Mouse (Mus musculus) liver, embryonic 13.5 days (tissue): ENCODE measurements at regions not wholly inside any gene's neighbourhood (a gene's known extent, or its start where the extent isn't known, plus 50 kb on each side); places are given as distances from the start of the nearest gene placed in this dataset.

Experiments
- ATAC-seq: fragments of 200-750 bp; cut with Nextera tagmentation; 2 replicates; pipeline ENCODE4 v1.8.0; 2017; ENCODE audit warnings: low read depth, mild to moderate bottlenecking, moderate number of reproducible peaks, moderate library complexity
- DNase-seq: peaks from one replicate; pipeline ENCODE4 v3.0.0; 2022
- H3K27ac ChIP-seq: fragments of 300-500 bp; sonication (generic); 2 replicates; pipeline ENCODE4 v1.5.1; 2015; ENCODE audit warnings: moderate library complexity, mild to moderate bottlenecking, inconsistent platforms
- H3K27me3 ChIP-seq: fragments of 300-500 bp; sonication (generic); 2 replicates; pipeline ENCODE4 v1.6.1; 2015; ENCODE audit warnings: mild to moderate bottlenecking, inconsistent platforms
- H3K36me3 ChIP-seq: fragments of 300-500 bp; sonication (generic); 2 replicates; pipeline ENCODE4 v1.6.1; 2015; ENCODE audit warnings: mild to moderate bottlenecking, inconsistent platforms
- H3K4me1 ChIP-seq: fragments of 300-500 bp; sonication (generic); replicated peaks from 2 replicates; pipeline ENCODE4 v1.6.1; 2015; ENCODE audit warnings: inconsistent platforms
- H3K4me2 ChIP-seq: fragments of 300-500 bp; sonication (generic); 2 replicates; pipeline ENCODE4 v1.6.1; 2015; ENCODE audit warnings: inconsistent platforms, mild to moderate bottlenecking, moderate library complexity
- H3K4me3 ChIP-seq: fragments of 300-500 bp; sonication (generic); replicated peaks from 2 replicates; pipeline ENCODE4 v1.5.1; 2015; ENCODE audit warnings: mild to moderate bottlenecking, inconsistent platforms
- H3K9ac ChIP-seq: fragments of 300-500 bp; sonication (generic); 2 replicates; pipeline ENCODE4 v1.6.1; 2015; ENCODE audit warnings: mild to moderate bottlenecking, inconsistent platforms
- H3K9me3 ChIP-seq: fragments of 300-500 bp; sonication (generic); replicated peaks from 2 replicates; pipeline ENCODE4 v1.6.1; 2016; ENCODE audit warnings: inconsistent platforms
- whole genome bisulfite sequencing: fragments of 180-500 bp; shearing (Covaris S2); methylation state at CpG from one replicate; pipeline ENCODE4 v1.1.7; 2015; ENCODE audit not compliant: insufficient replicate concordance; 5-methylcytosine and 5-hydroxymethylcytosine counted together

DNA sequence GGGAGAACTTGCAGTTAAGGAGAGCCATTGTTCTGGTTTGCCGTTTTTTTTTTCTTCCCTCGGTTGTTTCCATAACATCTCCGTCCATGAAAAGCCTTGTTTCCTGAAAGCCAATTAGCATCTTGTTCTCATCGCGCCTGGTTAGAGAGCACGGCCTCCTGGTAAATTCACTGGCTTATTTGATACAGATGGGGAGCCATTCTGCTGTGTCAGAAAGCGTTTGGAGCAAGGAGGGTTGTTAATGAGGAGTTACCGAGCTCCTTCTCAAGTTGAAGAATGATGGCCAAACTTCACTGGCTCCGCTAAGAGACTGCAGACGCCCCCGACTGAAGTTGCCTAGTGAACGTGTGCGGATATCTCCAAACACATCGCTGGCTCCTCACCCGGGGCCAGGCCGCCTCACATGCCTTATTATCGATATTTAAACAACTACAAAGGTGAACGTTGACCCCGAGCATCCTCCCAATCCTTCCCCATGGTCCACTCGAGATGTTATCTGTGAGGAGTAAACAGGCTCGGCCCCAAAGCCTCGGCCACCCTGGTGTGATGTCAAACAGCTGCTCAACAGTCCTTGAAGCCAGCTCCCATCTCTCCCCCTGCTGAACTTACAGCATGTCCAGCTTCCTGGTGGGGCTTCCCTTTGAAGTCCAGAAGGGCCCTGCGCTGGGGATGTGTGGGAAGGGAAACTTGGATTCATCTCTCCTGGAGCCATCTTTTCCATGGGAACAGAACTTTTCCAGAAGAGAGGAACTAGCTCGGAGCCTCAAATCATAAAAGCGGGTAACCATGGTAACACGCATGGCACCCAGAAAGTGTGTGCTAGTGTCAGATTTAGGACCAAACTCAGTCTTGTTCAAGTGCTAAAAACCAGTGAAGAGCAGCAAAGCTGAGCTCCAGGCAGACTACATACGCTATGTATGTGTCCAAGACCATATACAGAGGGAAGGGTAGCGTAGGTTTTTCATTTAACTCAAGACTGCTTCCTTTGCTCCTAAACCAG is 190.0 kb upstream of the Tbx3 start:
- DNase-seq (no peak), ATAC-seq (no peak)
- Histone ChIP-seq H3K36me3 (no peaks in the 10 kb centered on the region), H3K27ac (no peak overlapping the region), H3K27me3 (no peaks in the 10 kb centered on the region), H3K4me1 (peaks cover 8% of the 10 kb centered on the region), H3K4me3 (no peak overlapping the region), H3K9ac (no peak overlapping the region), H3K4me2 (no peak overlapping the region), H3K9me3 (no peaks in the 10 kb centered on the region)
- WGBS: 41% methylated on average over 28 of the region's 28 CpGs

DNA sequence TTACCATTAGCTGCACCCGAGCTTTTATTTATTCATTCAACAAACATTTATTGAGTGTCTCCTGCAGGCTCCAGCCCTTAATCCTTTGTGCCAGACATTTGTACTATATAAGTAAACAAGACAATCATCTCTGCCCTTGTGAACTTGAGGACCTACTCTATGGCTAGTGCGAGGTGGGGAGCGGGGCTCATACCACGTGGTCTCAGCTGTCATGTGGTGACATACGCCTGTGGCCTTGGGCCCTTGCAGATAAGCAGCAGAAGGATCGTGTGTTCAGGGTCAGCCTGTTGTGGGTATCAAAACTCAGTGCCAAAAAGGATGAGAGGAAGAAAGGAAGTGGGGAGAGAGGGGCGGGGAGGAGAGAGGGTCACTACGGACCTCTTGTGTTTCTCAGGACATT is 186.8 kb upstream of the Tbx3 start:
- H3K27ac ChIP-seq: no peak overlapping the region
- no peak for DNase-seq
- no peak for ATAC-seq
- WGBS: 30% methylated on average over 8 of the region's 8 CpGs
- H3K4me3 ChIP-seq: no peak overlapping the region
- H3K9ac ChIP-seq: no peak overlapping the region
- no peaks in the 10 kb centered on the region for H3K27me3 ChIP-seq
- H3K9me3 ChIP-seq: no peaks in the 10 kb centered on the region
- H3K36me3 ChIP-seq: no peaks in the 10 kb centered on the region
- peaks cover 8% of the 10 kb centered on the region for H3K4me1 ChIP-seq
- no peak overlapping the region for H3K4me2 ChIP-seq

DNA sequence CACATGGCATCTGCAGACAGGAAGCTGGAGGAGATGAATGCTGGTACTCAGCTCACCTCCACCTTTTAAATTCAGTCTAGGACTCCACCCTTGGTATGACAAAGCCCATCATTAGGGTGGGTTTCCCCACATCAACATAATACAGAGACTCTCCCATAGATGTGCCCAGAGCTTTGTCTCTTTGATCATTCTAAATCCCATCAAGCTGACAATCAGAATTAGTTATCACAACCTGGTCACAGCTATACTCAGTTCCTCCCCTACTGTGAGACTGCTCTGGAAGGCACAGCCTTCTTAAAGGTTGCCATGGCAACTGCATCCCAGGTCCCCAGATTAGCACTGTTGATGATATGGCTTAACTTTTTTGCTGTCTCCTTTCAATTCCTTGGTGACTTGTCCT is 184.3 kb upstream of the Tbx3 start:
- no peaks in the 10 kb centered on the region for H3K36me3 ChIP-seq
- no peaks in the 10 kb centered on the region for H3K4me1 ChIP-seq
- no peak overlapping the region for H3K4me2 ChIP-seq
- DNase-seq: no peak
- no peaks in the 10 kb centered on the region for H3K27me3 ChIP-seq
- no peak overlapping the region for H3K27ac ChIP-seq
- no peak for ATAC-seq
- no peak overlapping the region for H3K9ac ChIP-seq
- no peak overlapping the region for H3K4me3 ChIP-seq
- H3K9me3 ChIP-seq: no peaks in the 10 kb centered on the region

DNA sequence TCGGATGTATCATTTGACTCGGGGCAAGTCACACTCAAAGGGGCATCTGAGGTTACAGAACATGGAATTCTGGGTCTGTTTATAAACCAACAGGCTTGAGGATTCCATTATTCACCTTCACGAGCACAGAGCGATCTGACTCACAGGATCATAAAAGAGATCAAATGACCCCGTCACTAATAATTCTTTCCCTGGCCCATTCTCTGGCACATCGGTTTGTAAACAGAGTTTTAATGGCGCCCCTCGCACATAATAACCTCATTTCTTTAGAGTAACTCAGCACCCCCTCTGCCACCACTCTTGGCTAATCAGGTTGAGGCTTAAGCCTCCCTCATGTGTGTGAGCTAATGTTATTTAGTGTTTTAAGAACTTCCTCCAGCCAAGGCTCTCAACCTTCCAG is 183.3 kb upstream of the Tbx3 start:
- Histone ChIP-seq H3K27me3 (0 out of 2 replicates have a peak, but pooled peaks cover 3% of the 10 kb centered on the region), H3K4me1 (no peaks in the 10 kb centered on the region), H3K9me3 (no peaks in the 10 kb centered on the region), H3K4me3 (no peak overlapping the region), H3K4me2 (no peak overlapping the region), H3K36me3 (no peaks in the 10 kb centered on the region), H3K27ac (no peak overlapping the region), H3K9ac (no peak overlapping the region)
- ATAC-seq (no peak), DNase-seq (no peak)
- 69% methylated on average over 8 of the region's 8 CpGs for WGBS

DNA sequence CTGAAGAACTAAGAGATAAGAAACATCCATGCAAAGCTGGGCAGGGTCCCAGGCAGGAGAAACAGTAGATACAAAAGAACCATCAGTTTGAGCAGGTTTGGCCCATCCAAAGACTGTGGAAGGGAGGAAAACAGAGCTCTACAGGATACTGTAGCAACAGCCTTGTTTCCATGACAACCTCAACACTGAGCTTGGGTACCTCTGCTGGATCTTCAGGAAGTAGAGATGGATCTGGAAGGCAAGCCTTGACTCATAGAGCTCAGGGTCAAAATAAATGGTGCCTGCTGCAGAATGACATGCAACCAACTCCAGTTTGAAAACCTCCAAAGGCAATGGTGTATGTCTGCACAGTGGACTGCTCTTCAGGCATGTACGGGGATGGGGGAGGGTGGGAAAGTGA is 173.0 kb upstream of the Tbx3 start:
- Histone ChIP-seq H3K9ac (no peak overlapping the region), H3K9me3 (no peaks in the 10 kb centered on the region), H3K27ac (no peak overlapping the region), H3K4me2 (no peak overlapping the region), H3K4me3 (no peak overlapping the region), H3K4me1 (peaks cover 8% of the 10 kb centered on the region; the same call in 1 of the 2 replicates), H3K36me3 (no peaks in the 10 kb centered on the region), H3K27me3 (no peaks in the 10 kb centered on the region)
- ATAC-seq (no peak), DNase-seq (no peak)
- WGBS: 67% methylated on average over 1 of the region's 1 CpGs

DNA sequence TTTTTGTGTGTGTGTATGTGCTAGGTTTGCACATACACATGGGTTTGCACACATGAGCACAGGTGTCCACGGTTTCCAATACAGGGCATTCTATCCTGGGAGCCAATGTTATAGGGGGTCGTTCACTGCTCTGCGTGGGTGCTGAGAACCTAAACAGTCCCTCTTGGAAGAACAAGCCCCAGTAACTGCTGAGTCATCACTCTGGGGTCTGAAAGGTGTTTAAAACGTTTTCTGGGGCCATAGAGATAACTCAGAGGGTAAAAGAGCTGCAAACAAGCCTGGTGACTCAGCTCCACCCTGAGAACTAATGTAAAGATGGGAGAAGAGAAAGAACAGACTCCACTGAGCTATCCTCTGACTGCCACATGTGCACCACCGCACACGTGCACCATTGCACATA is 172.0 kb upstream of the Tbx3 start:
- WGBS: 44% methylated on average over 6 of the region's 6 CpGs
- H3K4me2 ChIP-seq: no peak overlapping the region
- no peak overlapping the region for H3K27ac ChIP-seq
- no peak overlapping the region for H3K4me3 ChIP-seq
- H3K9me3 ChIP-seq: no peaks in the 10 kb centered on the region
- H3K4me1 ChIP-seq: peaks cover 8% of the 10 kb centered on the region; the same call in 1 of the 2 replicates
- DNase-seq (peak; percentile 21), ATAC-seq (0 out of 2 replicates have a peak, but pooled peaks have one; percentile 43)
- no peaks in the 10 kb centered on the region for H3K27me3 ChIP-seq
- no peaks in the 10 kb centered on the region for H3K36me3 ChIP-seq
- no peak overlapping the region for H3K9ac ChIP-seq

DNA sequence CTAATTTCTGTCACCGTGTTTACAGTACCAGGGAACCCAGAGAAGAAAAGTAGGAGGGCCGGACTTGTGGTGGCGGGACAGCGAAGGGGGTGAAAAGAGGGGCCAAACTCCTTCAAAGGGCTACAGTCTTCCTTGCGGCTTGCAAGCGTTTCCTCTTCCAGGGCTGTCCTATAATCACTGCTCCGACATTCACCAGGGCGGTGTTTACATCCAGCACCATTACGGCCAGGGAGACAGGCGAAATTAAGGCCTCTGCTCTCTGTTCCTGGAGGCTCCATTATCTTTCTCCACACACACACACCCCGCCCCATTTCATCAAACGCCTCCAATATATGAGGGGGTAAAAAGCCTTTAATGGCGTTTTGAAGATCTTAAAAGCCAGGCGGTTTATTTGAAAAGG is 162.8 kb upstream of the Tbx3 start:
- Histone ChIP-seq H3K4me1 (no peaks in the 10 kb centered on the region), H3K4me2 (no peak overlapping the region), H3K36me3 (no peaks in the 10 kb centered on the region), H3K4me3 (no peak overlapping the region), H3K9ac (no peak overlapping the region), H3K27ac (no peak overlapping the region), H3K27me3 (no peaks in the 10 kb centered on the region), H3K9me3 (no peaks in the 10 kb centered on the region)
- ATAC-seq: no peak
- 43% methylated on average over 14 of the region's 14 CpGs for WGBS
- no peak for DNase-seq

DNA sequence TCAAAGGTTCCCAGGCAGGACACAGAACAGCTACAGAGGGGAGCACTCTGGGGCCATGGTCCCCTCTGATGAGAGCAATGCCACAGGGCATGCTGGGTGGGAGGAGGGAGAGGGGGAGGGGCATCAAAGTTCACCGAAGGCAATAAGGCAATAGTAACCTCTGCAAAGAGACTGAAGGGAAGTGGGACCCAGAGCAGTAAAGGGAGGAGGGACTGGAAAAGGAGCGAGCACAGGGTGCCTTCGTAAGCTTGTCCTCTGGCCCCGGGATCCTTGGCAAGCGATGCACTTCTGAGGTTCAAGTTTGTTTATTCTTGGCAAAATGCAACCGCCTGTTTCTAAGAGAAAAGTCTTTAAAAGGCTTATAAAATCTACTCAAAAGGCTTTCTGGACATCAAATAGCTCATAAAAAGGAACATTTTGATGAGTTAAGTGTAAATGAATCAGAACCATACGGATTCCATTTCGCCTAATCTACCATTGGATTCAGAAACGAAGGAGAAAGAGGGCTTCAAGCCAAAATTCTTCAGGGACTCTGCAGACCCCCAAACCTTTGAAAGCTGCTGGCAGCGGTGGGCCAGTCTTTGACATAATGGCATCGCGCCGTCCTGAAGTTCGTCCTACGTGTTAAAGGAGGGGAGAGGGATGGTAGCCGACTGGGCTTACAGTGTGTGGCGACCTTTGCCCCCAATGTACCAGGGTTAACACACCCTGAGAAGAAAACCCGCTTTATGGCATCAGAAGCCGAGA is 151.8 kb upstream of the Tbx3 start:
- Histone ChIP-seq H3K9ac (no peak overlapping the region), H3K36me3 (no peaks in the 10 kb centered on the region), H3K27ac (no peak overlapping the region), H3K4me2 (no peak overlapping the region), H3K4me1 (no peaks in the 10 kb centered on the region), H3K4me3 (no peak overlapping the region), H3K9me3 (no peaks in the 10 kb centered on the region), H3K27me3 (no peaks in the 10 kb centered on the region)
- ATAC-seq (no peak), DNase-seq (no peak)
- 74% methylated on average over 19 of the region's 19 CpGs for WGBS

DNA sequence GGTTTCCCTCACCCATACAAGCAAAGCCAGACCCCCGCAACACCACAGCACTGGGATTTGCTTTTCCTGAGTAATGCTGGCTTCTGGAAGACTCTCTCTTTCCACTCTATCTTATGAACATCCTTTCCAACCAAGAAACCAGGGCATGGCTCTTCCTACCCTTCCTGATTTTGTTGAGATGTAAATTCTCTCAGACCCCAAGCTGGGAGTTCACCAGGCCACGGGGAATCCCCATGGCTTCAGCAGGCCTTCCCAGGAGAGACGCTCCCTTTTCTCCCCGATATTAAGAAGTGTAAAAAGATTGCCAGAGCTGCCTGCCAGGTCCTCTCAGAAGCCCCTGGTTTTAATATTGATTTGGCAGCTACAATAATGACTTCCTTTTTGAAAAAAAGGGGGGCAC is 146.3 kb upstream of the Tbx3 start:
- Histone ChIP-seq H3K9me3 (no peaks in the 10 kb centered on the region), H3K36me3 (no peaks in the 10 kb centered on the region), H3K27ac (no peak overlapping the region), H3K4me3 (no peak overlapping the region), H3K4me2 (no peak overlapping the region), H3K27me3 (no peaks in the 10 kb centered on the region), H3K4me1 (no peaks in the 10 kb centered on the region), H3K9ac (no peak overlapping the region)
- 40% methylated on average over 4 of the region's 4 CpGs for WGBS
- DNase-seq (no peak), ATAC-seq (no peak)

DNA sequence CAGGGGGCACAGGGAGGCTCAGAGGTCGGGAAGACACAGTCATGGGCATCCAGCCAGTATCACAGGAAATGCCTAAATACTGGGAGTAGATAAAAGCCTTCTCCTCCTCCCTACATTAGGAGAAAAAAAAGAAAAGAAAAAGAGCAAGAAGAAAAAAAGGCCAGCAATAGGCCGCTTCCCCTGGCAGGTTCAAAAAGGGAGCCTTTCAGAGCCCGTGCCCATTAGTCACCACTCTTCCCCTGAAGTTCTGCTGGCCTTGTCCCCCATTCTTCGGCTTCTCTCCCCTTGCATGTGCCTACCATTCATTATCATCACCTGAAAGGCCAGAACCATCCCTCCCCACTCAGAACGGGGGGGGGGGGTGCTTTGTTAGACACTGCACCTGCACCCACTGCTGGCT is 144.5 kb upstream of the Tbx3 start:
- H3K4me1 ChIP-seq: no peaks in the 10 kb centered on the region
- H3K27ac ChIP-seq: no peak overlapping the region
- no peaks in the 10 kb centered on the region for H3K27me3 ChIP-seq
- WGBS: 59% methylated on average over 5 of the region's 5 CpGs
- no peak overlapping the region for H3K4me3 ChIP-seq
- no peak overlapping the region for H3K9ac ChIP-seq
- no peak overlapping the region for H3K4me2 ChIP-seq
- DNase-seq: no peak
- no peaks in the 10 kb centered on the region for H3K9me3 ChIP-seq
- no peak for ATAC-seq
- no peaks in the 10 kb centered on the region for H3K36me3 ChIP-seq

DNA sequence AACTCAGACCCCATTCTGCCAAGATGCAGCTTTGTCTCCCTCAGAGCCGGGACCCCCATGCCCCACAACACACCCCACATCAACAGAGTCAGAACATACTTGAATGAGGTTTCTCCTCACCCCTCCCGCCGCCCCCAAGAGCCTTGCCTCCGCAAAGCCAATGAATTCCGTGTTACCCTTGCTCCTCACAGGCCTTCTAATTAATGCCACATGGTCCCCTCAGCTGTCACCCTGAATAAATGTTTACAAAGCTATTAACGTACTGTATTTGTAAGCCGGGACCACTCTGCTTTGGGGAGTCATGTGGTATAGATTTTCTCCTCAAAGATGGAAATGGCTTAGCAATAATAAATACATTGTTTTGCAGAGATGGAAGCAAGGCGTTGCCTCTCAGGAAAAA is 140.5 kb upstream of the Tbx3 start:
- WGBS: 60% methylated on average over 8 of the region's 8 CpGs
- Histone ChIP-seq H3K4me2 (no peak overlapping the region), H3K27ac (no peak overlapping the region), H3K4me3 (no peak overlapping the region), H3K9ac (no peak overlapping the region), H3K27me3 (no peaks in the 10 kb centered on the region), H3K36me3 (no peaks in the 10 kb centered on the region), H3K9me3 (no peaks in the 10 kb centered on the region), H3K4me1 (no peaks in the 10 kb centered on the region)
- no peak for ATAC-seq
- no peak for DNase-seq
